Mouse (Mus musculus) liver, embryonic 14.5 days (tissue): ENCODE results near the gene Fat3.

Experiments used
- CTCF ChIP-seq: IDR thresholded peaks from 2 replicates; pipeline ENCODE4 v1.5.1; 2016; ENCODE audit warnings: antibody characterized with exemption, low read depth, control low read depth
- EP300 ChIP-seq: IDR thresholded peaks from 2 replicates; pipeline ENCODE4 v1.6.1; 2016; ENCODE audit warnings: antibody characterized with exemption, low read depth

- TF ChIP-seq CTCF: no peak
- TF ChIP-seq EP300: no peak
These were observed 588.4 kb downstream of the Fat3 start for GRCm38 (mm10) chr9:15912735-15913134.
